Mouse (Mus musculus) C2C12 (cell line): ENCODE data around the gene Rpgr.
A peak's percentile ranks its signal among the peaks of the same experiment; 100 is the strongest.

Source experiments
- CEBPB ChIP-seq: IDR thresholded peaks from one replicate; pipeline ENCODE4 v1.6.1; 2011; ENCODE audit warnings: low read depth, mild to moderate bottlenecking, control low read depth, moderate library complexity
- CTCF ChIP-seq: IDR thresholded peaks from one replicate; pipeline ENCODE4 v1.5.1; 2011; ENCODE audit not compliant: control insufficient read depth, insufficient read depth, insufficient read length
- FOSL1 ChIP-seq: IDR thresholded peaks from one replicate; pipeline ENCODE4 v1.8.0; 2011; ENCODE audit warnings: mild to moderate bottlenecking, low read length; ENCODE audit not compliant: poor library complexity, insufficient read depth, severe bottlenecking
- MAX ChIP-seq: IDR thresholded peaks from one replicate; pipeline ENCODE4 v1.6.1; 2011; ENCODE audit warnings: mild to moderate bottlenecking, control low read depth
- MYOD1 ChIP-seq: IDR thresholded peaks from one replicate; pipeline ENCODE4 v1.6.1; 2011; ENCODE audit warnings: low read depth; ENCODE audit not compliant: control insufficient read depth, insufficient read length
- MYOG ChIP-seq: IDR thresholded peaks from one replicate; pipeline ENCODE4 v1.6.1; 2011; ENCODE audit not compliant: control insufficient read depth, insufficient read length; ENCODE audit errors: extremely low read depth
- USF1 ChIP-seq: IDR thresholded peaks from one replicate; pipeline ENCODE4 v1.6.1; 2011; ENCODE audit warnings: low read depth, mild to moderate bottlenecking, control low read depth, moderate library complexity

DNA sequence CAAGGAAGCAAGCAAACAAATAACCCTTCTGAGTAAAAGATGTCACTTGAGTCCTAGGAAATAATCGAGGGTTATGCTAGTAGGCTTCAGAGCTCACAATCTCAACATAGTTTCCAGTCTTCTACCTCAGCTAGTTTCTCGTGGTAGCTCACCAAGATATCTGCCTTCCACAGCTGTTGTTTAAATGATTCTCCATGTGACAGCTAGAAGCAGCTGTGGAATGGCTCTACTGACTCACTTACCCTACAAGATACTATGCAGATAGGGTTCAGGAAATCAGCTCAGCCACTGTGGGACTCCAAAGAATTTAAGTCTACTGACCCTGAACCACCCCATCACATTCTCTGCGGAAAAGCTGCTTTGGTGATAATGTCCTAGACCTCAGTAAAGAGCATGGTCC lies 64.3 kb downstream of the Rpgr start:
- TF ChIP-seq CTCF (no peak), MYOG (no peak), USF1 (no peak), MYOD1 (peak; percentile 90), CEBPB (no peak), FOSL1 (no peak), MAX (no peak)
